Mouse (Mus musculus): ENCODE measurements around the gene Shld2. TPM values are rescaled to one million over a fixed set of nuclear protein-coding genes. Genes with fewer than 3 reads are reported as not detected.

Shld2 gene
- total and polyA plus RNA-seq, 2 experiments from 2014 or later = 2.9 to 10.9 TPM

- DNase-seq (ENCODE audit: low spot score) = no peak
- no peaks in the 10 kb centered on the region for H3K27me3 ChIP-seq (ENCODE audit: control insufficient read depth, insufficient read depth, low read length)
- H3K27ac ChIP-seq (ENCODE audit: low read depth) = no peak overlapping the region
- WGBS = 72% methylated on average over 4 of the region's 4 CpGs
- no peak overlapping the region for H3K4me3 ChIP-seq (ENCODE audit: low read depth, low read length)
- no peak for ATAC-seq (ENCODE audit: insufficient read depth, low read depth)
- no peak overlapping the region for H3K9ac ChIP-seq (replicated peaks; ENCODE audit: low read depth, low read length)
- peaks cover 3% of the 10 kb centered on the region for H3K4me1 ChIP-seq (ENCODE audit: control insufficient read depth, insufficient read depth)
- TF ChIP-seq CTCF (IDR thresholded peaks at IDR 0.05; ENCODE audit: low read depth) (no peak), EP300 (IDR thresholded peaks at IDR 0.05; ENCODE audit: low read depth) (no peak)
- 0 out of 2 replicates have a peak, but pooled peaks cover 3% of the 10 kb centered on the region for H3K36me3 ChIP-seq (replicated peaks; ENCODE audit: control insufficient read depth, insufficient read depth, low read length)
- no peaks in the 10 kb centered on the region for H3K9me3 ChIP-seq (replicated peaks; ENCODE audit: control insufficient read depth, low read length)
- H3K4me2 ChIP-seq (ENCODE audit: low read depth, low read length) = no peak overlapping the region
These were observed 76.4 kb downstream of the Shld2 start for GRCm38 (mm10) chr14:34233846-34234245.

GRCm38 (mm10) chr14:34232866-34233680, 77.2 kb downstream of the Shld2 start:
- no peak for TF ChIP-seq CTCF (IDR thresholded peaks at IDR 0.05; ENCODE audit: low read depth)
- no peak for TF ChIP-seq EP300 (IDR thresholded peaks at IDR 0.05; ENCODE audit: low read depth)
- H3K9me3 ChIP-seq (replicated peaks; ENCODE audit: control insufficient read depth, low read length) = no peaks in the 10 kb centered on the region
- 0 out of 2 replicates have a peak, but pooled peaks cover 3% of the 10 kb centered on the region for H3K36me3 ChIP-seq (replicated peaks; ENCODE audit: control insufficient read depth, insufficient read depth, low read length)
- peaks cover 3% of the 10 kb centered on the region for H3K4me1 ChIP-seq (ENCODE audit: control insufficient read depth, insufficient read depth)
- WGBS = 77% methylated on average over 9 of the region's 9 CpGs
- H3K4me2 ChIP-seq (ENCODE audit: low read depth, low read length) = no peak overlapping the region
- H3K9ac ChIP-seq (replicated peaks; ENCODE audit: low read depth, low read length) = no peak overlapping the region
- no peak for DNase-seq (ENCODE audit: low spot score)
- no peak overlapping the region for H3K4me3 ChIP-seq (ENCODE audit: low read depth, low read length)
- H3K27me3 ChIP-seq (ENCODE audit: control insufficient read depth, insufficient read depth, low read length) = no peaks in the 10 kb centered on the region
- H3K27ac ChIP-seq (ENCODE audit: low read depth) = no peak overlapping the region
- ATAC-seq (ENCODE audit: insufficient read depth, low read depth) = no peak

DNA sequence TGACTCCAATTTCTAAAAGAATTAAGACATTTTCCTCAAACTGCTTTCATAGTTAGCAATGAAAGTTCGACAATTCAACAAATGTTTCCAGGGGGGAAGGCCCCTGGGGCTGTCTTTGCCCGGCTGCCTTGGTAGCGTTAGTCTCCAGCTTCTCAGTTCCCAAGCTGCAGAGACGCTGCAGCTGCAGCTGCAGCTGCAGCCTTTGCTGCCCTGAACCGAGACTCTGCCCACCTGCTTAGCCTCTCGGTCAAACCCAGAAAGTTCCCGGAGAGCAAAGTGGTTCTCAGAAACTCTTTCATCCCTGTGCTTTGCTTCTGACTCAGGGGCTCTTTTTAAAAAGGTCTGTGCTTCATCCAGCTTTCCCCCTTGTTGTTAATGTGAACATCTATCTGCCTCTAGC, 78.0 kb downstream of the Shld2 start:
- Histone ChIP-seq H3K9ac (replicated peaks; ENCODE audit: low read depth, low read length) (no peak overlapping the region), H3K4me1 (ENCODE audit: control insufficient read depth, insufficient read depth) (peaks cover 3% of the 10 kb centered on the region), H3K36me3 (replicated peaks; ENCODE audit: control insufficient read depth, insufficient read depth, low read length) (0 out of 2 replicates have a peak, but pooled peaks cover 3% of the 10 kb centered on the region), H3K27ac (ENCODE audit: low read depth) (no peak overlapping the region), H3K27me3 (ENCODE audit: control insufficient read depth, insufficient read depth, low read length) (no peaks in the 10 kb centered on the region), H3K4me3 (ENCODE audit: low read depth, low read length) (no peak overlapping the region), H3K4me2 (ENCODE audit: low read depth, low read length) (no peak overlapping the region), H3K9me3 (replicated peaks; ENCODE audit: control insufficient read depth, low read length) (no peaks in the 10 kb centered on the region)
- DNase-seq (ENCODE audit: low spot score) (no peak), ATAC-seq (ENCODE audit: insufficient read depth, low read depth) (no peak)
- WGBS = 79% methylated on average over 7 of the region's 7 CpGs
- TF ChIP-seq CTCF (IDR thresholded peaks at IDR 0.05; ENCODE audit: low read depth) (no peak), EP300 (IDR thresholded peaks at IDR 0.05; ENCODE audit: low read depth) (no peak)

DNA sequence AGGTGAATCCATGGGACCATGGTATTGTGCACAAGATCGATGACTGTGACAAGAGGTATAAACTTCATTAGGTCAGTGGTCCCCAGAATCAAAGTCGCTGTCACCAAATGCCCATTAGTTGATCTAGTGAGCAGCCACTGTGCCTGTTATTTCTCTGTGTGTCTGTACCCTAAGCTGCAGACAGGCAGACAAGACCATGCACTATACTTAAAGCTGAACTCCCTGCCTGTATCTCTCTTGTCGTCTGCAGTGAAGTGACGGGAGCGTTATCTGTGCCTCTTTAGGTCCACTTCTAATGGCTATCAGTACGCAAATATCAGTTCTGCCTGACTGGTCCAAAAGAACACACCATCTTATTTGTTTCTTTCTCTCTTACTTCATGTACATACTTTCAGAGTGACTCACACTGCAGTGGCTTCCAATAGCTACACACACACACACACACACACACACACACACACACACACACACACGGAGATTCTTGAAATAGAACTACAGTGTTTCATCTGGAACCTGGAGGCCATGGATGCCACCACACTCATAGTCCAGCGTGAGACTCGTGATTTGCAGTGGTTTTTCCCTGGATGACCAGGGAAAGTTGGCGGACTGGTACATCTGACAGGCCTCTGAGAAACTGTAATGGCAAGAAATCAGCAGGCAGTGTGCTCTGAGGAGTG, 81.3 kb downstream of the Shld2 start:
- peak; percentile 57 for DNase-seq (ENCODE audit: low spot score)
- no peak for TF ChIP-seq EP300 (IDR thresholded peaks at IDR 0.05; ENCODE audit: low read depth)
- TF ChIP-seq CTCF (IDR thresholded peaks at IDR 0.05; ENCODE audit: low read depth) = no peak
- Histone ChIP-seq H3K4me1 (ENCODE audit: control insufficient read depth, insufficient read depth) (peaks cover 3% of the 10 kb centered on the region; the same call in 1 of the 2 replicates), H3K4me2 (ENCODE audit: low read depth, low read length) (no peak overlapping the region; the same call in 1 of the 2 replicates), H3K27ac (ENCODE audit: low read depth) (peak overlapping the region; percentile 64), H3K9me3 (replicated peaks; ENCODE audit: control insufficient read depth, low read length) (no peaks in the 10 kb centered on the region), H3K27me3 (ENCODE audit: control insufficient read depth, insufficient read depth, low read length) (no peaks in the 10 kb centered on the region), H3K9ac (replicated peaks; ENCODE audit: low read depth, low read length) (no peak overlapping the region), H3K4me3 (ENCODE audit: low read depth, low read length) (no peak overlapping the region), H3K36me3 (replicated peaks; ENCODE audit: control insufficient read depth, insufficient read depth, low read length) (no peaks in the 10 kb centered on the region)
- WGBS = 25% methylated on average over 10 of the region's 10 CpGs
- ATAC-seq (ENCODE audit: insufficient read depth, low read depth) = peak; percentile 81

DNA sequence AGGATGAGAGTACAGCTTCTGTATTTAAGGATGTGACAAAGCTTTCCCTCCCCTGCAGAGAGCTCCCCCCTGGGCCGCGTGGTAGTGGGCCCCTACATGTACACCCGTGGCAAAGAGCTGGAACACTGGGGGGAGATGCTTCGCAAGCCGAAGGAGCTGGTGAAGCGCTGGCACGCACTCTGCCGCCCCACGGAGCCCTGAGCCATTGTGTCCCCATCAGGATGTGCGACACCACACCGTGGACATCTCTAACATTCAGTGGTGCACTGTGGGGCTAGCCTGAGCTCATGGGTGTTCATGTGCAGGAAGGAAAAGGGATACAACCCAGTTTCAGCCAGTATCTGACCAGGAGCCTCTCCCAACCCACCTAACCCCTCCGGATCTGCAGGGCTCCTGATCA, 82.3 kb downstream of the Shld2 start:
- ATAC-seq (ENCODE audit: insufficient read depth, low read depth) (no peak), DNase-seq (ENCODE audit: low spot score) (no peak)
- Histone ChIP-seq H3K36me3 (replicated peaks; ENCODE audit: control insufficient read depth, insufficient read depth, low read length) (no peaks in the 10 kb centered on the region), H3K27me3 (ENCODE audit: control insufficient read depth, insufficient read depth, low read length) (no peaks in the 10 kb centered on the region), H3K9me3 (replicated peaks; ENCODE audit: control insufficient read depth, low read length) (no peaks in the 10 kb centered on the region), H3K4me2 (ENCODE audit: low read depth, low read length) (no peak overlapping the region), H3K27ac (ENCODE audit: low read depth) (no peak overlapping the region), H3K4me1 (ENCODE audit: control insufficient read depth, insufficient read depth) (peaks cover 3% of the 10 kb centered on the region; the same call in 1 of the 2 replicates), H3K9ac (replicated peaks; ENCODE audit: low read depth, low read length) (no peak overlapping the region), H3K4me3 (ENCODE audit: low read depth, low read length) (no peak overlapping the region)
- TF ChIP-seq CTCF (IDR thresholded peaks at IDR 0.05; ENCODE audit: low read depth) (no peak), EP300 (IDR thresholded peaks at IDR 0.05; ENCODE audit: low read depth) (no peak)
- 81% methylated on average over 12 of the region's 12 CpGs for WGBS
